Mouse (Mus musculus) layer of hippocampus, adult 8-10 months (tissue): Measurements from ENCODE around the gene Ankk1. TPM values are rescaled to one million over a fixed set of nuclear protein-coding genes. Genes with fewer than 3 reads are reported as not detected.

ENCODE experiments used
- total RNA-seq, 4 experiments: library from RNA; stranded (reverse); gene quantifications; 2 replicates each; pipeline ENCODE4 v1.2.4; 2022

The Ankk1 gene
- total RNA-seq, 4 experiments from 2014 or later, result not detected

Other genes starting within 250 kb of the Ankk1 start
- not detected for gene Gm4894, start 176.5 kb downstream of the Ankk1 start, total RNA-seq
- 1 to 10 TPM; 2.9 to 3.4 (median 3.1) TPM for gene Drd2, start 86.4 kb downstream of the Ankk1 start, total RNA-seq
- gene Ttc12, start 59.2 kb upstream of the Ankk1 start, total RNA-seq, result 1 to 10 TPM; 1.6 to 2.6 (median 2.3) TPM